Mouse (Mus musculus) frontal cortex, adult (tissue): ENCODE measurements around the gene Olfr1338.
"Not testable (repeated sequence)": the region's sequence is repeated elsewhere in the genome, so short reads cannot be mapped to it uniquely, and the experiment has no call there.

Source experiments
- ATAC-seq: cut with Nextera tagmentation; 2 replicates; pipeline ENCODE4 v1.9.2; 2017; ENCODE audit warnings: mild to moderate bottlenecking, moderate library complexity, mixed read lengths; ENCODE audit not compliant: low TSS enrichment

Gene Olfr1338

GRCm38 (mm10) chr4:118758637-118759036 lies at the start of gene Olfr1338:
Gene Olfr1338, minus strand, starts transcription at chr4:118758737.
- ATAC-seq = no peak

GRCm38 (mm10) chr4:118792796-118793195 lies 34.3 kb upstream of the Olfr1338 start:
- ATAC-seq = not testable (repeated sequence)

GRCm38 (mm10) chr4:118782486-118782885 lies 23.9 kb upstream of the Olfr1338 start, which contains the start of gene Olfr1337:
Gene Olfr1337, minus strand, starts transcription at chr4:118782586.
- no peak for ATAC-seq

GRCm38 (mm10) chr4:118741881-118742280 lies 16.7 kb downstream of the Olfr1338 start:
- ATAC-seq = no peak

- ATAC-seq = no peak
These were observed 17.4 kb downstream of the Olfr1338 start for GRCm38 (mm10) chr4:118740988-118741698.

GRCm38 (mm10) chr4:118739574-118739973 lies 19.0 kb downstream of the Olfr1338 start:
- no peak for ATAC-seq

GRCm38 (mm10) chr4:118731875-118732274 lies 26.7 kb downstream of the Olfr1338 start, which contains the start of gene Olfr1339:
Gene Olfr1339, plus strand, starts transcription at chr4:118732175.
- no peak for ATAC-seq

GRCm38 (mm10) chr4:118721742-118722483 lies 36.6 kb downstream of the Olfr1338 start:
- ATAC-seq = peak; percentile 72; the same call in 1 of the 2 replicates

- ATAC-seq = no peak
These were observed 38.7 kb downstream of the Olfr1338 start, which contains the start of gene Olfr1340 for GRCm38 (mm10) chr4:118719838-118720237. Gene Olfr1340, plus strand, starts transcription at chr4:118720138.

GRCm38 (mm10) chr4:118711656-118712055 lies 46.9 kb downstream of the Olfr1338 start:
- ATAC-seq = no peak

GRCm38 (mm10) chr4:118708086-118708485 lies 50.5 kb downstream of the Olfr1338 start:
- no peak for ATAC-seq

GRCm38 (mm10) chr4:118703223-118703622 lies 55.3 kb downstream of the Olfr1338 start, which contains the start of gene Olfr1341:
Gene Olfr1341, plus strand, starts transcription at chr4:118703523.
- no peak for ATAC-seq
